Mouse (Mus musculus) ES-E14 (cell line): ENCODE data around the gene Ccdc157.

ENCODE experiments used
- MAFK ChIP-seq: IDR thresholded peaks from 2 replicates; pipeline ENCODE4 v1.6.1; 2014; ENCODE audit warnings: mild to moderate bottlenecking, low read depth, low read length, inconsistent platforms; ENCODE audit not compliant: insufficient read depth
- ZC3H11A ChIP-seq: IDR thresholded peaks from 2 replicates; pipeline ENCODE4 v1.6.1; 2012; ENCODE audit warnings: low read depth, mild to moderate bottlenecking, inconsistent platforms, low read length, borderline replicate concordance
- ZNF384 ChIP-seq: IDR thresholded peaks from 2 replicates; pipeline ENCODE4 v1.6.1; 2012; ENCODE audit warnings: low read depth, low read length, inconsistent platforms

GRCm38 (mm10) chr11:4095171-4096053 is 64.7 kb downstream of the Ccdc157 start, which contains the start of gene Mtfp1:
- no peak for TF ChIP-seq MAFK
- no peak for TF ChIP-seq ZC3H11A
- TF ChIP-seq ZNF384: no peak
